Mouse (Mus musculus) liver, embryonic 16.5 days (tissue): ENCODE data around the gene Gm28047. TPM values are rescaled to one million over a fixed set of nuclear protein-coding genes. Genes with fewer than 3 reads are reported as not detected.

Experiments used
- ATAC-seq: fragments of 200-750 bp; cut with Nextera tagmentation; 2 replicates; pipeline ENCODE4 v1.8.0; 2017; ENCODE audit warnings: low read depth, mild to moderate bottlenecking, moderate number of reproducible peaks, moderate library complexity
- H3K27ac ChIP-seq: fragments of 300-500 bp; sonication (generic); 2 replicates; pipeline ENCODE4 v1.5.1; 2014; ENCODE audit warnings: mild to moderate bottlenecking, low read length
- H3K27me3 ChIP-seq: fragments of 300-500 bp; sonication (generic); 2 replicates; pipeline ENCODE4 v1.6.1; 2014; ENCODE audit warnings: low read depth, low read length, mixed read lengths; ENCODE audit not compliant: control insufficient read depth, insufficient read depth
- H3K36me3 ChIP-seq: fragments of 300-500 bp; sonication (generic); 2 replicates; pipeline ENCODE4 v1.6.1; 2014; ENCODE audit warnings: mild to moderate bottlenecking; ENCODE audit not compliant: control insufficient read depth, insufficient read depth
- H3K4me1 ChIP-seq: fragments of 300-500 bp; sonication (generic); 2 replicates; pipeline ENCODE4 v1.6.1; 2014; ENCODE audit warnings: low read depth, low read length, mixed read lengths; ENCODE audit not compliant: control insufficient read depth
- H3K4me2 ChIP-seq: fragments of 300-500 bp; sonication (generic); 2 replicates; pipeline ENCODE4 v1.6.1; 2014; ENCODE audit warnings: low read depth, low read length, mixed read lengths
- H3K4me3 ChIP-seq: fragments of 300-500 bp; sonication (generic); 2 replicates; pipeline ENCODE4 v1.5.1; 2014; ENCODE audit warnings: low read depth, mild to moderate bottlenecking, low read length
- H3K9ac ChIP-seq: fragments of 300-500 bp; sonication (generic); 2 replicates; pipeline ENCODE4 v1.6.1; 2014; ENCODE audit warnings: low read depth, low read length
- H3K9me3 ChIP-seq: fragments of 300-500 bp; sonication (generic); replicated peaks from 2 replicates; pipeline ENCODE4 v1.6.1; 2016; ENCODE audit warnings: low read length; ENCODE audit not compliant: control insufficient read depth
- WGBS: fragments of 180-500 bp; shearing (Covaris S2); extraction: QIAGEN DNeasy Blood & Tissue Kit; methylation state at CpG from one replicate; pipeline ENCODE4 v1.1.7; 2014; ENCODE audit not compliant: insufficient replicate concordance; 5-methylcytosine and 5-hydroxymethylcytosine counted together
- polyA plus RNA-seq: library from polyadenylated mRNA; unstranded; fragments of >200 nt; fragmentation: Nextera tagmentation; extraction: Ambion mirVana; gene quantifications from 2 replicates; pipeline ENCODE4 v1.2.1, GENCODE M21; 2015

The Gm28047 gene
- polyA plus RNA-seq, 1 experiment from 2014 or later: not detected

DNA sequence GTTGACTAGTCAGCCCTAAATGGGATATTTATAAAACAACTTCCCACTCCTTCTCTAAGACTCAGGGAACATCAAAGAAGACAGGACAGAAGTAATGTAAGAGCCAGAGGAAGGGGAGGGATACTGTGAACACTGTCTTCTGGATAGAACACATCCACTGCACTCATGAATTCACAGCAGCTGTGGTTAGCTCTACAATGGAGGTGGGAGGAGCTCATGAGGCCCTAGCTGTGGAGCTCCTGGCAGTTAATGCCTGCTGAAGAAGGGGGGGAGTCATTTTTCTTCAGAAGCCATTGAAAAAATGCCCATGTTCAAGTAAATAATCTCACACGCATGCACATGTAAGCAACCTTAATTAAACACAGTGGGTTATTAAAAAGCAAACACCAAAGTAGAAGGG, 47.9 kb downstream of the Gm28047 start:
- 89% methylated on average over 1 of the region's 1 CpGs for WGBS
- no peaks in the 10 kb centered on the region for H3K27me3 ChIP-seq

DNA sequence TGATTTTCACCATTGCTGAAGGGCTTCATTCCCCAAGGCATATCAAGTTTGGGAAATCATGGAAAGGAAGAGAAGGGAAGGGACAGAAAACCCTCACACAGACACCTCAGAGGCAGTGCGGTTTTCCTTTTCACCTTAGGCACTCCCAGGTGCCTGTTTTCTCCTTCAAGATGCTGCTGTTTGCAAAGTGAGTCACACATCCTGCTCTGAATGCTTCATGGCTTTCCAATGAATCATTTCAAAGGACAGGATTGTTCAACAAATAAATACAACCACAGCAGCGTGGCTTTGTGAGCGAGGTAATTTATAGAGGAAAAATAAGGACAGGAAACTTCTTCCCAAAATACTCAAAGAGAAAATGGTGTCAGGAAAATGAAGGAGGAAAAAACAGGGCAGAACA, 52.8 kb downstream of the Gm28047 start:
- Histone ChIP-seq H3K27ac (no peak overlapping the region), H3K4me3 (no peak overlapping the region), H3K27me3 (no peaks in the 10 kb centered on the region), H3K4me2 (no peak overlapping the region), H3K9ac (no peak overlapping the region), H3K36me3 (no peaks in the 10 kb centered on the region), H3K4me1 (no peaks in the 10 kb centered on the region), H3K9me3 (no peaks in the 10 kb centered on the region)
- 71% methylated on average over 3 of the region's 3 CpGs for WGBS
- no peak for ATAC-seq

More for the DNA sequence above, 47.9 kb downstream of the Gm28047 start:
- ATAC-seq: no peak
- no peak overlapping the region for H3K27ac ChIP-seq
- no peak overlapping the region for H3K9ac ChIP-seq
- H3K4me1 ChIP-seq: no peaks in the 10 kb centered on the region
- H3K4me2 ChIP-seq: no peak overlapping the region
- no peak overlapping the region for H3K4me3 ChIP-seq
- no peaks in the 10 kb centered on the region for H3K36me3 ChIP-seq
- H3K9me3 ChIP-seq: no peaks in the 10 kb centered on the region

DNA sequence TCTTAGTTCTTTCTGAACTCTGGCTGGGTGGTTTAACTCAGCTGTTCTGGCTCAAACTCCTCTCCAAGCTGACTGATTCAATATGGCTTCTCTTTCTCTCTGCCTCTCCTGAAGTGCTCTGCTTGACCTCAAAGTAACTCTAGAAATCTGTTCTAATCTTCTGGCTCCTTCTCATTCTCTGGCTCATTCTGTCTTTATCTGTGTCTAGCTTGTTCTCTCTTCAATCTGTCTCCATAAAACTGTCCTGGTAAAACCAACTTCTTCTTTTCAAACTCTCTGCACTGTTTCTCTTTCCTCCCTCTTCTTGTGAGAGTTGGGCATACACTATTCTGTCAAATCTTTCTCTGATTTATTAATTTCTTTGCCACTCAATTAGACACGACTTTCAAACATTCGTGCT, 57.0 kb downstream of the Gm28047 start:
- H3K9ac ChIP-seq: no peak overlapping the region
- no peaks in the 10 kb centered on the region for H3K9me3 ChIP-seq
- no peak for ATAC-seq
- H3K27me3 ChIP-seq: no peaks in the 10 kb centered on the region
- H3K4me3 ChIP-seq: no peak overlapping the region
- H3K4me1 ChIP-seq: no peaks in the 10 kb centered on the region
- H3K36me3 ChIP-seq: no peaks in the 10 kb centered on the region; the same call in 1 of the 2 replicates
- H3K27ac ChIP-seq: no peak overlapping the region
- H3K4me2 ChIP-seq: no peak overlapping the region
- WGBS: 52% methylated on average over 2 of the region's 2 CpGs

DNA sequence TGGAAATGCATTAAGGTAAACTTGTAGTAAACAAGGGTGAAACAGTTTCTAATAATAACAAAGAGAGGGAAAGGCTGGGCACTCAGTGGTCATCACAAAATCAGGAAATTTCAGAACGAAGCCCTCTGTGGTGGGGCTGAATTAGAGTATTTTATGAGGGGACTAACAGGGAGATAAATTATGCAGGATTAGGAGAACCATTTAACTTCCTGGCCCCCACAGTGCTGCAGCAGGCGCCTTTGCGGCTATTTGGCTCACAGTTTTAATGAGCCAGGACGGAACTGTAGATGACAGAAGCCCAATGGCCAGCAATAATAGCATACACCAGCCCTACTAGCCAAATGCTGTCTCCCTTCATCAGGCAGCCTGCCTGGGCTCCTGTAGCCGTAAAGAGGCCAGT, 61.2 kb downstream of the Gm28047 start:
- no peaks in the 10 kb centered on the region; the same call in 1 of the 2 replicates for H3K36me3 ChIP-seq
- H3K27ac ChIP-seq: no peak overlapping the region
- no peak overlapping the region for H3K4me2 ChIP-seq
- no peaks in the 10 kb centered on the region for H3K9me3 ChIP-seq
- no peaks in the 10 kb centered on the region for H3K4me1 ChIP-seq
- ATAC-seq: no peak
- WGBS: 79% methylated on average over 5 of the region's 5 CpGs
- no peaks in the 10 kb centered on the region for H3K27me3 ChIP-seq
- H3K9ac ChIP-seq: no peak overlapping the region
- no peak overlapping the region for H3K4me3 ChIP-seq

DNA sequence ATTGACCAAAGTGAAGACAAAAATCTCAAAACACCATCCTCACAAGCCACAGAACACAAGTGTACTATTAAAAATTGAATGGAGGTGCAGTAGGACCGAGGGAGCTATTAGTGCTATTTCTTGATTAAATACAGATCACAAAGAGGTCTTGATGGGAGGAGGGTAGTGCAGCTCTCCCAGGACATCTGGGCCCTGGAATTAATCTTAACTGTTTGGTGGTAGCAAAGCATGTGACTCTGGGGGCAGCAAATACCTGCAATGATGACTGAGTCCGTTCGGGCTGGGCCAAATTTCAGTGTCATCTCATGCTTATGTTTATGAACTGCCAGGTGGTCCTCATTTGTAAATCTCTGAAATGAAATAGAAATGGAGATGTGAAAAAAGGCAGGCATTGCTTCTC, 61.8 kb downstream of the Gm28047 start:
- Histone ChIP-seq H3K27ac (no peak overlapping the region), H3K4me1 (no peaks in the 10 kb centered on the region), H3K4me2 (no peak overlapping the region), H3K4me3 (no peak overlapping the region), H3K27me3 (no peaks in the 10 kb centered on the region), H3K9ac (no peak overlapping the region), H3K9me3 (no peaks in the 10 kb centered on the region), H3K36me3 (no peaks in the 10 kb centered on the region; the same call in 1 of the 2 replicates)
- no peak for ATAC-seq
- 79% methylated on average over 3 of the region's 3 CpGs for WGBS

DNA sequence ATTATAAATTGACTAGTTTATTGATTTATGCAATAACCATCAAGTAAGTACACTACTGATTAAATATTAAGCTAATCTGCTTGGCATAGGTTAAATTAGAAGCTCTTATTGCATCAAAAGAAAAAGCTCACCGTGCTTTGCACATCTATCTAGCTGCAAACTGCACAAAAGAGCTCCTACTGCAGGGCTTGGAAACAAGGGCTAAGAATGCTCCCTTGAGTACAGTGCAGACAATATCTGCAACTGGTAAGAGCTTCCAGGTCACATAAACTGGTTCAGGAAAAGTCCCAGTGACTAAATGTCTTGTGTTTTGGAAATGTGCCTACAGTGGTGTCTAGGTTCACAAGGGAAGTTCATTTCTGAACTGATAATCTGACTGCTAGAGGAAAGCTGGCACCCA, 62.4 kb downstream of the Gm28047 start:
- ATAC-seq: no peak
- Histone ChIP-seq H3K4me1 (no peaks in the 10 kb centered on the region), H3K4me3 (no peak overlapping the region), H3K9ac (no peak overlapping the region), H3K27ac (no peak overlapping the region), H3K4me2 (no peak overlapping the region), H3K9me3 (no peaks in the 10 kb centered on the region), H3K27me3 (no peaks in the 10 kb centered on the region), H3K36me3 (no peaks in the 10 kb centered on the region; the same call in 1 of the 2 replicates)
- WGBS: 77% methylated on average over 1 of the region's 1 CpGs

DNA sequence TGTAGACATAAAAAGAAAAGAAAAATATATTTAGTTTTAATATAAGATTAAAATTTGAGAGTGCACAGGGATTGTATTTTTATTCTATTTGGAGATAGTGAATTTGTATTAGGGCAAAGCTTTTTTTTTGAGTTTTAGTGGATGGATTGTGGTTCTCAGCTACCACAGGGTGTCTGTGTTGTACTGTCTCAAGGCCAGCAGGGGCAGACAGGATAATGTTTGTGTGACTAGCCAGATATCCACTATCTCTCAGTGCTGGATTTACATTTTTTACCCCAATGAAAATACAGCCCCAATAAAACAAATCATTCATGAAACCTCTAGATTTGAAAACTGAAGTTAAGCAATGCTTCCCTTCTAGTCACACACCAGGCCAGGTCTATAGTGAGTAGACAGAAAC, 67.3 kb downstream of the Gm28047 start:
- Histone ChIP-seq H3K27me3 (no peaks in the 10 kb centered on the region), H3K4me3 (no peak overlapping the region), H3K4me2 (no peak overlapping the region), H3K27ac (no peak overlapping the region), H3K36me3 (peaks cover 12% of the 10 kb centered on the region), H3K9ac (no peak overlapping the region), H3K4me1 (no peaks in the 10 kb centered on the region), H3K9me3 (no peaks in the 10 kb centered on the region)
- no peak for ATAC-seq

DNA sequence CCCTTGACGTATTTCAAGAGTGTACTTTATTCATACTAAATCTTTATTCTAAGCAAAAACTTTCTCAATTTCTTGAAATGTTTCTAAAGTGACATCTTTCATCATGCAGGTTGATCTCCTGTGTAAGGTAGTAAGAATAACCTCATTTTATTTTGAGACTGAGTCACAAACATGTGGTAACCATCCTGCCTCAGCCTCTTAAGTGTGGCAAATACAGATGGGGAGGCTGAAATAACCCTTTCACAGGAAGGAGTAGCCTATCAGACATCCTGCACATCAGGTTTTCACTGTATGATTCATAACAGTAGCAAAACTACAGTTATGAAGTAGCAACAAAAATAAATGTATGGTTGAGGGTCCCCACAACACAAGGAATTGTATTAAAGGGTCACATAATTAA, 69.3 kb downstream of the Gm28047 start:
- H3K4me2 ChIP-seq: no peak overlapping the region
- no peaks in the 10 kb centered on the region for H3K9me3 ChIP-seq
- 80% methylated on average over 1 of the region's 1 CpGs for WGBS
- no peak overlapping the region for H3K9ac ChIP-seq
- H3K27ac ChIP-seq: no peak overlapping the region
- peaks cover 18% of the 10 kb centered on the region for H3K36me3 ChIP-seq
- H3K4me1 ChIP-seq: no peaks in the 10 kb centered on the region
- H3K27me3 ChIP-seq: no peaks in the 10 kb centered on the region
- no peak overlapping the region for H3K4me3 ChIP-seq
- no peak for ATAC-seq

DNA sequence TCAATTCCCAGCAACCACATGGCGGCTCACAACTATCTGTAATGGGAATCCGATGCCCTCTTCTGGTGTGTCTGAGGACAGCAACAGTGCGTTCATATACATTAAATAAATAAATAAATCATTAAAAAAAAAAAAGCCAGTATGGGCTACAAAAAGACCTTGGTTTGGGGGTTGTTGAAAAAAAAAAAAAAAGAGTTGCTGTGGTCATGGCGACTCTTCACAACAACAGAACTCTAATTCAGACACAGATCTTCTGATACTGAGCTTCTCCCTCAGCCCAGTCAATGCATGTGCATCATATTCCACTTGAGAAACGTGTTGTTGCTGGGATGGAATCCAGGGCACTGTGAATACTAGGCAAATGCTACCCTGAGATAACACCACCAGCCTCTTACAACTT, 72.3 kb downstream of the Gm28047 start:
- H3K4me2 ChIP-seq: no peak overlapping the region
- no peak overlapping the region for H3K9ac ChIP-seq
- no peak for ATAC-seq
- no peak overlapping the region for H3K4me3 ChIP-seq
- H3K36me3 ChIP-seq: peaks cover 18% of the 10 kb centered on the region
- H3K27ac ChIP-seq: no peak overlapping the region
- WGBS: 77% methylated on average over 5 of the region's 5 CpGs
- no peaks in the 10 kb centered on the region for H3K4me1 ChIP-seq
- no peaks in the 10 kb centered on the region for H3K27me3 ChIP-seq
- H3K9me3 ChIP-seq: no peaks in the 10 kb centered on the region

DNA sequence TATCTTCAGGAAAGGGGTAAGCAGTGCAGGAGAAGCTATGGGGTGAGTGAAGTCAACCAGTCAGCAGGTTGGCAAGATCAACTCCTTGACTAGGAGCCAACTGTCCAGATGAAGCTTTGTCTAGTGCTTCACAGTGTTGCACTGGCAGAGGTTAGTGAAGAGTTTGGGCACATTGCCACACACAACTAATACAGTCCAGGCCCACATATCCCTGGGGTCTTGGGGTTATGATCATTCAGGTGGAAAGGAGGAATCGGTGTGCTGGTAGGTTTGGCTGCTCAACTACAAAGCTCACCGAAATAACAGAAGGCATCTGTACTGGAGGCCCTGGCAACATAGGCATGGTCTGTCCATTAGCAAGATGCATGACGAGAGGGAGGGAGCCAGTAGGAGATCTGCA, 77.4 kb downstream of the Gm28047 start:
- no peaks in the 10 kb centered on the region for H3K4me1 ChIP-seq
- ATAC-seq: no peak
- WGBS: 89% methylated on average over 3 of the region's 3 CpGs
- no peak overlapping the region for H3K4me3 ChIP-seq
- no peak overlapping the region for H3K27ac ChIP-seq
- H3K9me3 ChIP-seq: no peaks in the 10 kb centered on the region
- no peak overlapping the region for H3K4me2 ChIP-seq
- no peak overlapping the region for H3K9ac ChIP-seq
- no peaks in the 10 kb centered on the region for H3K27me3 ChIP-seq
- peaks cover 21% of the 10 kb centered on the region for H3K36me3 ChIP-seq
